Mouse (Mus musculus) E14TG2a.4 (cell line): ENCODE results near the gene Patl1.

Source experiments
- CTCF ChIP-seq: conservative IDR thresholded peaks from 2 replicates; pipeline ENCODE4 v1.5.1; 2014; ENCODE audit warnings: low read length
- NANOG ChIP-seq: IDR thresholded peaks from 2 replicates; pipeline ENCODE4 v1.6.1; 2014; ENCODE audit warnings: borderline replicate concordance, low read length, mixed read lengths
- POU5F1 ChIP-seq: IDR thresholded peaks from 2 replicates; pipeline ENCODE4 v1.6.1; 2014; ENCODE audit warnings: low read length, borderline replicate concordance

DNA sequence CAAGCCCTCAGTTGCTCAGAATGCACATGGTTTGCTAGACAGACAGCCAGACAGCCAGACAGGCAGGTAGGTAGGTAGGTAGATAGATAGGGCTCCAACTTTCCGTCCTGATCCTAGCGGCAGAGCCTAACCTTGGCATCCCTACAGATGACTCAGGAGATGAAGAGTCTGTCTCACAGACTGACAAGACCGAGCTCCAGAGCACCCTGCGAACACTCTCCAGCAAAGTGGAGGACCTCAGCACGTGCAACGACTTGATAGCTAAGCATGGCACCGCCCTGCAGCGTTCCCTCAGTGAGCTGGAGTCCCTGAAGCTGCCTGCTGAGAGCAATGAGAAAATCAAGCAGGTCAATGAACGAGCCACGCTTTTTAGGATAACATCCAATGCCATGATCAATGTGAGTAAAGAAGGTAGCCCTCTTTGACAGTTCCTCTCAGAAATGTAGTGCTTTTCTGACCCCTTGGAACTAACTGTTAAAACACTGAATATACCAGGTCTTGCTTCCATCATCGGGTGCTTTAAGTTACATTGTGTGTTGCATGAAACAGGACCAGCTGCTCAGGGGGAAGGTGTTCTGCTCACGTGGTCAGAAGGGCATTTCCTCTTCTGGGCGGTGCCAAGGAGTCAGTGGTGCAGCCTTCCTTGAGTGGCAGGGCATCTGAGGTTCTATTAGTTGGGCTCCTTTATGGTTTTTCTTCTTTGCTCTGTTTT is 61.5 kb downstream of the Patl1 start:
- TF ChIP-seq CTCF (no peak), POU5F1 (no peak), NANOG (no peak)
